Mouse (Mus musculus) G1E (cell line): Measurements from ENCODE around the gene Zfp953. TPM values are rescaled to one million over a fixed set of nuclear protein-coding genes. Genes with fewer than 3 reads are reported as not detected.

ENCODE experiments used
- ATAC-seq: 2 replicates; pipeline ENCODE4 v1.8.0; 2016; ENCODE audit warnings: mild to moderate bottlenecking; ENCODE audit not compliant: insufficient number of reproducible peaks, poor library complexity, low FRiP score, severe bottlenecking; ENCODE audit errors: extremely low read depth
- DNase-seq: peaks from one replicate; pipeline ENCODE4 v3.0.0; 2012; ENCODE audit warnings: low spot score
- H3K27me3 ChIP-seq: 2 replicates; pipeline ENCODE4 v1.6.1; 2012; ENCODE audit warnings: mild to moderate bottlenecking, low read length, inconsistent platforms; ENCODE audit not compliant: insufficient read depth
- H3K36me3 ChIP-seq: replicated peaks from 2 replicates; pipeline ENCODE3; 2012; ENCODE audit warnings: mild to moderate bottlenecking, inconsistent platforms
- H3K4me1 ChIP-seq: 2 replicates; pipeline ENCODE4 v1.6.1; 2012; ENCODE audit warnings: low read depth, low read length, inconsistent platforms, mixed read lengths; ENCODE audit not compliant: insufficient read depth
- H3K4me3 ChIP-seq: 2 replicates; pipeline ENCODE4 v1.5.1; 2012; ENCODE audit warnings: low read depth, mild to moderate bottlenecking, inconsistent platforms, low read length, moderate library complexity, mixed read lengths
- H3K9me3 ChIP-seq: replicated peaks from 2 replicates; pipeline ENCODE4 v1.6.1; 2012; ENCODE audit warnings: inconsistent platforms
- CTCF ChIP-seq: IDR thresholded peaks from 2 replicates; pipeline ENCODE4 v1.5.1; 2012; ENCODE audit warnings: low read depth, low read length, inconsistent platforms, mixed read lengths
- GATA1 ChIP-seq: IDR thresholded peaks from 2 replicates; pipeline ENCODE4 v1.6.1; 2012; ENCODE audit warnings: borderline replicate concordance, low read length, inconsistent platforms, mixed read lengths
- GATA2 ChIP-seq: IDR thresholded peaks from 2 replicates; pipeline ENCODE4 v1.6.1; 2012; ENCODE audit warnings: low read depth, low read length, inconsistent platforms, borderline replicate concordance
- POLR2AphosphoS5 ChIP-seq: IDR thresholded peaks from 2 replicates; pipeline ENCODE4 v1.6.1; 2012; ENCODE audit warnings: low read depth, low read length, inconsistent platforms; ENCODE audit not compliant: insufficient replicate concordance
- TAL1 ChIP-seq: conservative IDR thresholded peaks from 2 replicates; pipeline ENCODE4 v1.6.1; 2012; ENCODE audit warnings: low read depth, low read length, inconsistent platforms, mixed read lengths
- polyA plus RNA-seq: library from polyadenylated mRNA; stranded (reverse); fragments of >175 nt; gene quantifications from 2 replicates; pipeline ENCODE4 v1.2.3, GENCODE M21; 2012
- total RNA-seq, 2 experiments: library from RNA; stranded (forward) in 1 of 2; stranded (reverse) in 1 of 2; fragments of 200-1000 nt in 1 of 2; fragments of >200 nt in 1 of 2; fragmentation: Nextera tagmentation in 1 of 2; gene quantifications; 2 replicates each; pipeline ENCODE4 v1.2.3; 2014 to 2017

The Zfp953 gene
- total and polyA plus RNA-seq, 3 experiments = 0.13 to 13.4 (median 6.0) TPM

GRCm38 (mm10) chr13:67332877-67333276 lies 27.5 kb downstream of the Zfp953 start:
- Histone ChIP-seq H3K27me3 (no peaks in the 10 kb centered on the region), H3K4me3 (peak overlapping the region; percentile 76), H3K9me3 (no peaks in the 10 kb centered on the region), H3K4me1 (peaks cover 11% of the 10 kb centered on the region), H3K36me3 (no peaks in the 10 kb centered on the region)
- TF ChIP-seq CTCF (no peak), TAL1 (no peak), GATA2 (no peak), GATA1 (no peak), POLR2AphosphoS5 (no peak)
- DNase-seq (no peak), ATAC-seq (no peak)

GRCm38 (mm10) chr13:67332019-67332724 lies 28.2 kb downstream of the Zfp953 start, which contains the start of gene Zfp595:
Gene Zfp595, minus strand, starts transcription at chr13:67332570.
- ATAC-seq (peak; percentile 96), DNase-seq (peak; percentile 25)
- TF ChIP-seq POLR2AphosphoS5 (no peak), TAL1 (no peak), CTCF (no peak), GATA2 (no peak), GATA1 (no peak)
- Histone ChIP-seq H3K27me3 (no peaks in the 10 kb centered on the region), H3K36me3 (no peaks in the 10 kb centered on the region), H3K9me3 (no peaks in the 10 kb centered on the region), H3K4me3 (peak within 1 kb of the TSS; percentile 76), H3K4me1 (peaks cover 11% of the 10 kb centered on the region)

- Histone ChIP-seq H3K4me1 (peaks cover 18% of the 10 kb centered on the region), H3K36me3 (no peaks in the 10 kb centered on the region), H3K9me3 (no peaks in the 10 kb centered on the region), H3K4me3 (peak overlapping the region; percentile 98; the same call in 1 of the 2 replicates), H3K27me3 (no peaks in the 10 kb centered on the region)
- no peak for DNase-seq
- TF ChIP-seq POLR2AphosphoS5 (no peak), GATA1 (no peak), GATA2 (no peak), TAL1 (no peak), CTCF (no peak)
- no peak for ATAC-seq
Measured at GRCm38 (mm10) chr13:67306718-67307117, 53.7 kb downstream of the Zfp953 start.

GRCm38 (mm10) chr13:67305822-67306672 lies 54.4 kb downstream of the Zfp953 start, which contains the start of gene Zfp457:
Gene Zfp457, minus strand, starts transcription at chr13:67306485.
- DNase-seq (peak; percentile 52), ATAC-seq (peak; percentile 94)
- no peak for TF ChIP-seq CTCF
- no peaks in the 10 kb centered on the region for H3K36me3 ChIP-seq
- no peaks in the 10 kb centered on the region for H3K27me3 ChIP-seq
- no peaks in the 10 kb centered on the region for H3K9me3 ChIP-seq
- peak within 1 kb of the TSS; percentile 98 for H3K4me3 ChIP-seq
- H3K4me1 ChIP-seq = peaks cover 18% of the 10 kb centered on the region

Other genes with a start within 250 kb of the Zfp953 start
- 4.0 and 6.9 TPM in 2 replicates for gene Rslcan18, start 244.3 kb downstream of the Zfp953 start, total RNA-seq (2014; fragmentation: Nextera tagmentation)
- gene Rslcan18, start 244.3 kb downstream of the Zfp953 start, total RNA-seq (2017) = 0.49 and 1.4 TPM in 2 replicates
- 0.02 TPM in 1 of 2 replicates, not detected in the other for gene Rslcan18, start 244.3 kb downstream of the Zfp953 start, polyA plus RNA-seq
- 12.4 and 16.3 TPM in 2 replicates for gene Zfp759, start 238.9 kb downstream of the Zfp953 start, total RNA-seq (2014; fragmentation: Nextera tagmentation)
- 10.9 and 12.0 TPM in 2 replicates for gene Zfp759, start 238.9 kb downstream of the Zfp953 start, total RNA-seq (2017)
- gene Zfp759, start 238.9 kb downstream of the Zfp953 start, polyA plus RNA-seq = 0.20 and 0.24 TPM in 2 replicates
- 16.3 and 16.4 TPM in 2 replicates for gene Rsl1, start 187.4 kb downstream of the Zfp953 start, total RNA-seq (2014; fragmentation: Nextera tagmentation)
- 10.2 and 10.8 TPM in 2 replicates for gene Rsl1, start 187.4 kb downstream of the Zfp953 start, total RNA-seq (2017)
- gene Rsl1, start 187.4 kb downstream of the Zfp953 start, polyA plus RNA-seq = 0.25 and 0.29 TPM in 2 replicates
- 3.2 and 4.9 TPM in 2 replicates for gene Zfp455, start 166.1 kb downstream of the Zfp953 start, total RNA-seq (2014; fragmentation: Nextera tagmentation)
- gene Zfp455, start 166.1 kb downstream of the Zfp953 start, total RNA-seq (2017) = 2.6 and 2.7 TPM in 2 replicates
- 0.04 and 0.09 TPM in 2 replicates for gene Zfp455, start 166.1 kb downstream of the Zfp953 start, polyA plus RNA-seq
- 11.0 and 12.5 TPM in 2 replicates for gene Zfp458, start 82.1 kb downstream of the Zfp953 start, total RNA-seq (2014; fragmentation: Nextera tagmentation)
- 3.7 and 6.9 TPM in 2 replicates for gene Zfp458, start 82.1 kb downstream of the Zfp953 start, total RNA-seq (2017)
- 0.30 and 0.35 TPM in 2 replicates for gene Zfp458, start 82.1 kb downstream of the Zfp953 start, polyA plus RNA-seq
- 4.4 and 9.2 TPM in 2 replicates for gene Zfp457, start 54.1 kb downstream of the Zfp953 start, total RNA-seq (2014; fragmentation: Nextera tagmentation)
- 5.0 and 5.6 TPM in 2 replicates for gene Zfp457, start 54.1 kb downstream of the Zfp953 start, total RNA-seq (2017)
- gene Zfp457, start 54.1 kb downstream of the Zfp953 start, polyA plus RNA-seq = 0.09 TPM in 1 of 2 replicates, not detected in the other
- 16.1 and 17.1 TPM in 2 replicates for gene Zfp595, start 28.0 kb downstream of the Zfp953 start, total RNA-seq (2014; fragmentation: Nextera tagmentation)
- 7.6 and 9.2 TPM in 2 replicates for gene Zfp595, start 28.0 kb downstream of the Zfp953 start, total RNA-seq (2017)
- 0.09 and 0.23 TPM in 2 replicates for gene Zfp595, start 28.0 kb downstream of the Zfp953 start, polyA plus RNA-seq
- 5.2 and 8.1 TPM in 2 replicates for gene Gm28044, start 69 bp downstream of the Zfp953 start, total RNA-seq (2014; fragmentation: Nextera tagmentation)
- gene Gm28044, start 69 bp downstream of the Zfp953 start, total RNA-seq (2017) = 4.9 and 7.2 TPM in 2 replicates
- not detected in 2 replicates for gene Gm28044, start 69 bp downstream of the Zfp953 start, polyA plus RNA-seq
- 1.4 and 3.1 TPM in 2 replicates for gene Gm28041, start 15.1 kb upstream of the Zfp953 start, total RNA-seq (2014; fragmentation: Nextera tagmentation)
- gene Gm28041, start 15.1 kb upstream of the Zfp953 start, total RNA-seq (2017) = 0.52 and 1.4 TPM in 2 replicates
- not detected in 2 replicates for gene Gm28041, start 15.1 kb upstream of the Zfp953 start, polyA plus RNA-seq
- 6.1 and 13.1 TPM in 2 replicates for gene Zfp456, start 15.2 kb upstream of the Zfp953 start, total RNA-seq (2014; fragmentation: Nextera tagmentation)
- 6.2 and 6.5 TPM in 2 replicates for gene Zfp456, start 15.2 kb upstream of the Zfp953 start, total RNA-seq (2017)
- 0.12 and 0.15 TPM in 2 replicates for gene Zfp456, start 15.2 kb upstream of the Zfp953 start, polyA plus RNA-seq
- 12.6 and 19.6 TPM in 2 replicates for gene Zfp429, start 39.2 kb upstream of the Zfp953 start, total RNA-seq (2014; fragmentation: Nextera tagmentation)
- 4.0 and 9.5 TPM in 2 replicates for gene Zfp429, start 39.2 kb upstream of the Zfp953 start, total RNA-seq (2017)
- gene Zfp429, start 39.2 kb upstream of the Zfp953 start, polyA plus RNA-seq = 0.65 and 1.2 TPM in 2 replicates
- not detected in 2 replicates for gene Zfp459, start 60.8 kb upstream of the Zfp953 start, total RNA-seq (2014; fragmentation: Nextera tagmentation)
- gene Zfp459, start 60.8 kb upstream of the Zfp953 start, total RNA-seq (2017) = 0.05 and 0.06 TPM in 2 replicates
- not detected in 2 replicates for gene Zfp459, start 60.8 kb upstream of the Zfp953 start, polyA plus RNA-seq
- gene Zfp874a, start 91.0 kb upstream of the Zfp953 start, total RNA-seq (2014; fragmentation: Nextera tagmentation) = 35.1 and 39.2 TPM in 2 replicates
- gene Zfp874a, start 91.0 kb upstream of the Zfp953 start, total RNA-seq (2017) = 11.3 and 13.2 TPM in 2 replicates
- 0.45 and 0.70 TPM in 2 replicates for gene Zfp874a, start 91.0 kb upstream of the Zfp953 start, polyA plus RNA-seq
- gene Zfp874b, start 123.7 kb upstream of the Zfp953 start, total RNA-seq (2014; fragmentation: Nextera tagmentation) = 32.2 and 37.7 TPM in 2 replicates
- 18.6 and 22.0 TPM in 2 replicates for gene Zfp874b, start 123.7 kb upstream of the Zfp953 start, total RNA-seq (2017)
- 0.63 and 0.69 TPM in 2 replicates for gene Zfp874b, start 123.7 kb upstream of the Zfp953 start, polyA plus RNA-seq
- gene Zfp58, start 139.9 kb upstream of the Zfp953 start, total RNA-seq (2014; fragmentation: Nextera tagmentation) = 18.7 and 26.3 TPM in 2 replicates
- gene Zfp58, start 139.9 kb upstream of the Zfp953 start, total RNA-seq (2017) = 13.6 and 14.2 TPM in 2 replicates
- 0.40 and 0.80 TPM in 2 replicates for gene Zfp58, start 139.9 kb upstream of the Zfp953 start, polyA plus RNA-seq
- 3.2 and 4.3 TPM in 2 replicates for gene Gm26965, start 165.5 kb upstream of the Zfp953 start, total RNA-seq (2014; fragmentation: Nextera tagmentation)
- gene Gm26965, start 165.5 kb upstream of the Zfp953 start, total RNA-seq (2017) = 0.55 TPM in 1 of 2 replicates, not detected in the other
- gene Gm26965, start 165.5 kb upstream of the Zfp953 start, polyA plus RNA-seq = not detected in 2 replicates
- 35.0 and 43.3 TPM in 2 replicates for gene Zfp87, start 165.6 kb upstream of the Zfp953 start, total RNA-seq (2014; fragmentation: Nextera tagmentation)
- gene Zfp87, start 165.6 kb upstream of the Zfp953 start, total RNA-seq (2017) = 31.5 and 32.8 TPM in 2 replicates
- gene Zfp87, start 165.6 kb upstream of the Zfp953 start, polyA plus RNA-seq = 0.86 and 1.3 TPM in 2 replicates
- gene Zfp748, start 193.2 kb upstream of the Zfp953 start, total RNA-seq (2014; fragmentation: Nextera tagmentation) = 16.6 and 18.4 TPM in 2 replicates
- gene Zfp748, start 193.2 kb upstream of the Zfp953 start, total RNA-seq (2017) = 14.6 and 15.8 TPM in 2 replicates
- 0.25 and 0.28 TPM in 2 replicates for gene Zfp748, start 193.2 kb upstream of the Zfp953 start, polyA plus RNA-seq
- gene Zfp729b, start 249.1 kb upstream of the Zfp953 start, total RNA-seq (2014; fragmentation: Nextera tagmentation) = 21.3 and 21.7 TPM in 2 replicates
- 25.6 and 26.0 TPM in 2 replicates for gene Zfp729b, start 249.1 kb upstream of the Zfp953 start, total RNA-seq (2017)
- 0.40 and 0.65 TPM in 2 replicates for gene Zfp729b, start 249.1 kb upstream of the Zfp953 start, polyA plus RNA-seq